ENCODE assay signal across 12 mouse cellular contexts in the genomic region with DNA sequence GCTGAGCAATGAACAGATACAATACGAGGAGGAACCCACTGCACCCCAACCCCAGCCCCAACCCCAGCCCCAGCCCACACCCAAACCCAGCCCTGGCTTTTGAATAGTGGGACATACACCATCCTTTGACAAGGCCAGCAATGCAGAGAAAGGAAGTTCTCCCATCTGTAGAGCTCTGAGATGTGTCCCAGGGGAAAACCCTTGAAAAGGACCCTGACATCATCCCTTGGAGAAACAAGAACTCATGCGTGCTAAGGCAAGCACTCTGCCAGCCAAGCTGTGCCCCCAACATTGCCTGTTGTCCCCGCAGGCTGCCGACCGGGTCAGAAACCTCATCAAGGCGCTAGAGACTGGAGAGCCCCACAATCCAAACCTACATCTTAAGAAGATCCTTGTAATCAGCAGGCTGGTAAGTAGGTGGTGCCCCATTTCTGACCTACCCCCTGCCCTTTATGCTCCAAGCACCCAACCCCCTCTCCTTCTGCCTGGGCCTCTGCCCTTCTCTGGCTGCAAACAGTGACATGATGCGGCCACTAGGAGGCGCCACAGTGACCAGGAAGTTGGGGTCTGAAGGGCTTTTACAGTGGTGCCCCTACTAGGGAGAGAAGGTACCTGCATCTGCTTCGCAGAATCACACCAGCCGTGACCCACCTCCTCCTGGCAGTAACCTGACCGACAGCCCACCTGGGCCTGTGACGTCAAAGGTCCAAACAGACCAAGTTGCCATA. TPM values are rescaled to one million over a fixed set of nuclear protein-coding genes. Genes with fewer than 3 reads are reported as not detected.
DNase-seq lines count a peak whose midpoint lies in the region; ATAC-seq and TF ChIP-seq lines count a peak whose summit lies in the region.
"Had no signal": no experiment of that assay in that cellular context is flagged by ENCODE, and none has a peak within 500 bp of the region (broad histone marks: within the 10 kb centered on the region; RNA-seq: fewer than 3 reads in every experiment).

No protein-coding gene starts in this region.

- peak; percentile 41 for DNase-seq in adrenal gland, postnatal 10 days
- DNase-seq in adrenal gland, postnatal 4 days (ENCODE audit: low spot score in 2 of 2), result no peak
- DNase-seq in lung, postnatal 0 days (ENCODE audit: low spot score), result no peak
- DNase-seq in lung, postnatal 36 days, result no peak
- peak; percentile 64 for DNase-seq in liver, postnatal 0 days
- DNase-seq in thymus, postnatal 14 days, result peak; percentile 73
- DNase-seq in cerebellum, adult 9-11 months, result no peak
- no peak for DNase-seq in midbrain, embryonic 11.5 days (ENCODE audit: low spot score, missing footprints)
- DNase-seq: cerebellum, postnatal 36 days; gastrocnemius, postnatal 10 days; layer of hippocampus, adult 9-11 months had no signal

- H3K4me3 ChIP-seq in lung, postnatal 0 days (ENCODE audit: low read depth, low read length), result no peak overlapping the region
- H3K4me3 ChIP-seq in liver, postnatal 0 days (ENCODE audit: low read depth, low read length), result no peak overlapping the region
- no peak overlapping the region for H3K4me3 ChIP-seq in midbrain, embryonic 11.5 days (ENCODE audit: low read depth, low read length)
- H3K4me3 ChIP-seq: midbrain, embryonic 13.5 days had no signal

- H3K9me3 ChIP-seq in lung, postnatal 0 days (ENCODE audit: low read length), result no peaks in the 10 kb centered on the region
- no peaks in the 10 kb centered on the region for H3K9me3 ChIP-seq in liver, postnatal 0 days (ENCODE audit: low read length)
- no peaks in the 10 kb centered on the region for H3K9me3 ChIP-seq in midbrain, embryonic 11.5 days (ENCODE audit: control insufficient read depth, low read length)
- H3K9me3 ChIP-seq: midbrain, embryonic 13.5 days had no signal

- H3K27me3 ChIP-seq in lung, postnatal 0 days (replicated peaks; ENCODE audit: insufficient read depth, low read length), result no peaks in the 10 kb centered on the region
- no peaks in the 10 kb centered on the region for H3K27me3 ChIP-seq in liver, postnatal 0 days (ENCODE audit: insufficient read depth, low read length)
- no peaks in the 10 kb centered on the region for H3K27me3 ChIP-seq in midbrain, embryonic 11.5 days (ENCODE audit: control insufficient read depth, insufficient read depth, low read length)
- H3K27me3 ChIP-seq: midbrain, embryonic 13.5 days had no signal

- no peak overlapping the region for H3K27ac ChIP-seq in lung, postnatal 0 days (ENCODE audit: low read length)
- no peak overlapping the region for H3K27ac ChIP-seq in liver, postnatal 0 days (ENCODE audit: low read depth)
- H3K27ac ChIP-seq in midbrain, embryonic 11.5 days (ENCODE audit: low read depth, low read length), result no peak overlapping the region
- H3K27ac ChIP-seq: midbrain, embryonic 13.5 days had no signal

- no peaks in the 10 kb centered on the region for H3K4me1 ChIP-seq in lung, postnatal 0 days (ENCODE audit: insufficient read depth, low read depth, low read length)
- H3K4me1 ChIP-seq in liver, postnatal 0 days (ENCODE audit: insufficient read depth), result peaks cover 3% of the 10 kb centered on the region; the same call in 1 of the 2 replicates
- H3K4me1 ChIP-seq in midbrain, embryonic 11.5 days (ENCODE audit: control insufficient read depth, insufficient read depth, low read length), result no peaks in the 10 kb centered on the region

- ATAC-seq in lung, postnatal 0 days, result no peak
- ATAC-seq in liver, postnatal 0 days, result no peak
- no peak for ATAC-seq in midbrain, embryonic 11.5 days (ENCODE audit: low FRiP score)
- ATAC-seq: midbrain, embryonic 13.5 days had no signal

- no peak for TF ChIP-seq EP300 in lung, postnatal 0 days (IDR thresholded peaks at IDR 0.05)
- TF ChIP-seq EP300 in liver, postnatal 0 days (IDR thresholded peaks at IDR 0.05; ENCODE audit: low read depth), result no peak

- WGBS in lung, postnatal 0 days, result 71% methylated on average over 12 of the region's 12 CpGs
- 71% methylated on average over 12 of the region's 12 CpGs for WGBS in liver, postnatal 0 days (ENCODE audit: insufficient replicate concordance)
- whole genome bisulfite sequencing in midbrain, embryonic 11.5 days, result 73% methylated on average over 12 of the region's 12 CpGs

- H3K9ac ChIP-seq in lung, postnatal 0 days (replicated peaks; ENCODE audit: low read depth), result no peak overlapping the region
- H3K9ac ChIP-seq in liver, postnatal 0 days (replicated peaks), result no peak overlapping the region
- no peak overlapping the region for H3K9ac ChIP-seq in midbrain, embryonic 11.5 days (ENCODE audit: low read length)
- H3K9ac ChIP-seq: midbrain, embryonic 13.5 days had no signal

- no peaks in the 10 kb centered on the region for H3K36me3 ChIP-seq in lung, postnatal 0 days (ENCODE audit: insufficient read depth, low read length)
- no peaks in the 10 kb centered on the region for H3K36me3 ChIP-seq in liver, postnatal 0 days (replicated peaks; ENCODE audit: insufficient read depth, low read length)
- no peaks in the 10 kb centered on the region for H3K36me3 ChIP-seq in midbrain, embryonic 11.5 days (ENCODE audit: control insufficient read depth, insufficient read depth, low read length)
- H3K36me3 ChIP-seq: midbrain, embryonic 13.5 days had no signal

- no peak overlapping the region for H3K4me2 ChIP-seq in lung, postnatal 0 days (replicated peaks; ENCODE audit: low read depth, low read length)
- H3K4me2 ChIP-seq in liver, postnatal 0 days (ENCODE audit: low read depth, low read length), result no peak overlapping the region
- H3K4me2 ChIP-seq in midbrain, embryonic 11.5 days, result no peak overlapping the region
- H3K4me2 ChIP-seq: midbrain, embryonic 13.5 days had no signal

- TF ChIP-seq CTCF in lung, postnatal 0 days (IDR thresholded peaks at IDR 0.05), result peak; percentile 73
- TF ChIP-seq CTCF in liver, postnatal 0 days (IDR thresholded peaks at IDR 0.05; ENCODE audit: low read depth), result peak; percentile 81

RNA-seq across cellular contexts. Expression of a gene that starts 7.9 kb away (rescaled TPM):
- under 1 TPM; 0.21 to 0.33 TPM for total RNA-seq in adrenal gland, postnatal 10 days (2021)
- total RNA-seq in adrenal gland, postnatal 4 days (2021), result under 1 TPM; 0.34 TPM
- polyA plus RNA-seq in lung, postnatal 0 days (2015; fragmentation: Nextera tagmentation; extraction: Ambion mirVana), result 1.8 and 2.3 TPM in 2 replicates
- polyA plus RNA-seq in liver, postnatal 0 days (2015; fragmentation: Nextera tagmentation; extraction: Ambion mirVana), result 0.09 and 0.22 TPM in 2 replicates
- polyA plus RNA-seq in midbrain, embryonic 11.5 days (2014; fragmentation: Nextera tagmentation; extraction: Ambion mirVana), result 0.10 and 0.20 TPM in 2 replicates

RNA-seq across cellular contexts. Expression of a gene that starts 8.0 kb away (rescaled TPM):
- total RNA-seq in adrenal gland, postnatal 10 days (2021), result 10 to 100 TPM; 18.9 to 25.7 TPM
- 10 to 100 TPM; 26.9 to 27.1 TPM for total RNA-seq in adrenal gland, postnatal 4 days (2021)
- 16.5 and 16.7 TPM in 2 replicates for polyA plus RNA-seq in lung, postnatal 0 days (2015; fragmentation: Nextera tagmentation; extraction: Ambion mirVana)
- 6.8 and 8.8 TPM in 2 replicates for polyA plus RNA-seq in liver, postnatal 0 days (2015; fragmentation: Nextera tagmentation; extraction: Ambion mirVana)
- polyA plus RNA-seq in midbrain, embryonic 11.5 days (2014; fragmentation: Nextera tagmentation; extraction: Ambion mirVana), result 16.4 and 18.4 TPM in 2 replicates

RNA-seq across cellular contexts. Expression of a gene that starts 39.1 kb away (rescaled TPM):
- 10 to 100 TPM; 11.9 to 24.0 TPM for total RNA-seq in adrenal gland, postnatal 10 days (2021)
- 10 to 100 TPM; 18.0 to 18.1 TPM for total RNA-seq in adrenal gland, postnatal 4 days (2021)
- polyA plus RNA-seq in lung, postnatal 0 days (2015; fragmentation: Nextera tagmentation; extraction: Ambion mirVana), result 9.4 and 10.5 TPM in 2 replicates
- polyA plus RNA-seq in liver, postnatal 0 days (2015; fragmentation: Nextera tagmentation; extraction: Ambion mirVana), result 2.9 and 3.4 TPM in 2 replicates
- 0.34 and 0.67 TPM in 2 replicates for polyA plus RNA-seq in midbrain, embryonic 11.5 days (2014; fragmentation: Nextera tagmentation; extraction: Ambion mirVana)

RNA-seq across cellular contexts. Expression of a gene that starts 50.7 kb away (rescaled TPM):
- total RNA-seq in adrenal gland, postnatal 10 days (2021), result 10 to 100 TPM; 35.6 to 48.6 TPM
- total RNA-seq in adrenal gland, postnatal 4 days (2021), result 10 to 100 TPM; 55.6 to 56.5 TPM
- polyA plus RNA-seq in lung, postnatal 0 days (2015; fragmentation: Nextera tagmentation; extraction: Ambion mirVana), result 27.8 and 30.3 TPM in 2 replicates
- 9.8 and 13.9 TPM in 2 replicates for polyA plus RNA-seq in liver, postnatal 0 days (2015; fragmentation: Nextera tagmentation; extraction: Ambion mirVana)
- polyA plus RNA-seq in midbrain, embryonic 11.5 days (2014; fragmentation: Nextera tagmentation; extraction: Ambion mirVana), result 61.2 and 61.4 TPM in 2 replicates

Comparison
In these comparisons a context has a peak if more than half of its experiments do, and no peak if none do; other contexts are left out.
1. DNase-seq: peak in adrenal gland, postnatal 10 days (single experiment), liver, postnatal 0 days (single experiment) and thymus, postnatal 14 days (single experiment); none in adrenal gland, postnatal 4 days (0 of 2), lung, postnatal 0 days (single experiment), lung, postnatal 36 days (single experiment), cerebellum, adult 9-11 months (single experiment) and midbrain, embryonic 11.5 days (single experiment).